Mouse (Mus musculus): Measurements from ENCODE around the gene Prss58. TPM values are rescaled to one million over a fixed set of nuclear protein-coding genes. Genes with fewer than 3 reads are reported as not detected.

The Prss58 gene
- polyA plus RNA-seq (2016; fragmentation: Nextera tagmentation; extraction: Ambion mirVana): not detected in 2 replicates

GRCm38 (mm10) chr6:40900287-40900686 lies at the start of gene Prss58:
TSS of gene Prss58 (minus strand) at chr6:40900387.
- H3K4me1 ChIP-seq (replicated peaks): no peaks in the 10 kb centered on the region
- H3K4me3 ChIP-seq: no peak within 1 kb of the TSS
- no peaks in the 10 kb centered on the region for H3K9me3 ChIP-seq
- no peaks in the 10 kb centered on the region for H3K36me3 ChIP-seq
- DNase-seq (ENCODE audit: low spot score): no peak
- H3K27ac ChIP-seq: no peak within 1 kb of the TSS
- H3K27me3 ChIP-seq (ENCODE audit: insufficient read depth, poor library complexity, severe bottlenecking): no peaks in the 10 kb centered on the region

GRCm38 (mm10) chr6:40940457-40940856 lies 40.3 kb upstream of the Prss58 start, which contains the start of gene 1700074P13Rik:
TSS of gene 1700074P13Rik (minus strand) at chr6:40940557.
- Histone ChIP-seq H3K27me3 (ENCODE audit: insufficient read depth, poor library complexity, severe bottlenecking) (no peaks in the 10 kb centered on the region), H3K4me1 (replicated peaks) (no peaks in the 10 kb centered on the region), H3K4me3 (no peak within 1 kb of the TSS), H3K36me3 (no peaks in the 10 kb centered on the region), H3K27ac (no peak within 1 kb of the TSS), H3K9me3 (no peaks in the 10 kb centered on the region)
- DNase-seq (ENCODE audit: low spot score): no peak
- 94% methylated on average over 10 of the region's 10 CpGs for WGBS

GRCm38 (mm10) chr6:40919954-40920353 lies 19.8 kb upstream of the Prss58 start:
- Histone ChIP-seq H3K27me3 (ENCODE audit: insufficient read depth, poor library complexity, severe bottlenecking) (no peaks in the 10 kb centered on the region), H3K4me1 (replicated peaks) (no peaks in the 10 kb centered on the region), H3K9me3 (no peaks in the 10 kb centered on the region), H3K36me3 (no peaks in the 10 kb centered on the region), H3K4me3 (no peak overlapping the region), H3K27ac (no peak overlapping the region)
- WGBS: 88% methylated on average over 4 of the region's 4 CpGs
- no peak for DNase-seq (ENCODE audit: low spot score)

GRCm38 (mm10) chr6:40894716-40895115 lies 5.5 kb downstream of the Prss58 start:
- no peaks in the 10 kb centered on the region for H3K4me1 ChIP-seq (replicated peaks)
- no peaks in the 10 kb centered on the region for H3K27me3 ChIP-seq (ENCODE audit: insufficient read depth, poor library complexity, severe bottlenecking)
- no peak overlapping the region for H3K27ac ChIP-seq
- WGBS: 90% methylated on average over 1 of the region's 1 CpGs
- no peaks in the 10 kb centered on the region for H3K9me3 ChIP-seq
- H3K36me3 ChIP-seq: no peaks in the 10 kb centered on the region
- no peak for DNase-seq (ENCODE audit: low spot score)
- no peak overlapping the region for H3K4me3 ChIP-seq

GRCm38 (mm10) chr6:40893577-40893976 lies 6.6 kb downstream of the Prss58 start:
- WGBS: 39% methylated on average over 7 of the region's 7 CpGs
- DNase-seq (ENCODE audit: low spot score): peak; percentile 31

GRCm38 (mm10) chr6:40891754-40892153 lies 8.4 kb downstream of the Prss58 start:
- Histone ChIP-seq H3K27ac (no peak overlapping the region), H3K36me3 (no peaks in the 10 kb centered on the region), H3K4me3 (no peak overlapping the region), H3K9me3 (no peaks in the 10 kb centered on the region), H3K4me1 (replicated peaks) (no peaks in the 10 kb centered on the region), H3K27me3 (ENCODE audit: insufficient read depth, poor library complexity, severe bottlenecking) (no peaks in the 10 kb centered on the region)
- 89% methylated on average over 4 of the region's 4 CpGs for WGBS
- DNase-seq (ENCODE audit: low spot score): no peak

More at GRCm38 (mm10) chr6:40893577-40893976, 6.6 kb downstream of the Prss58 start:
- no peaks in the 10 kb centered on the region for H3K27me3 ChIP-seq (ENCODE audit: insufficient read depth, poor library complexity, severe bottlenecking)
- H3K9me3 ChIP-seq: no peaks in the 10 kb centered on the region
- H3K4me1 ChIP-seq (replicated peaks): no peaks in the 10 kb centered on the region
- no peak overlapping the region for H3K4me3 ChIP-seq
- H3K36me3 ChIP-seq: no peaks in the 10 kb centered on the region
- H3K27ac ChIP-seq: no peak overlapping the region

GRCm38 (mm10) chr6:40890973-40891372 lies 9.2 kb downstream of the Prss58 start:
- 77% methylated on average over 1 of the region's 1 CpGs for WGBS
- Histone ChIP-seq H3K27me3 (ENCODE audit: insufficient read depth, poor library complexity, severe bottlenecking) (no peaks in the 10 kb centered on the region), H3K36me3 (no peaks in the 10 kb centered on the region), H3K9me3 (no peaks in the 10 kb centered on the region), H3K27ac (no peak overlapping the region), H3K4me3 (no peak overlapping the region), H3K4me1 (replicated peaks) (no peaks in the 10 kb centered on the region)
- no peak for DNase-seq (ENCODE audit: low spot score)

GRCm38 (mm10) chr6:40887394-40887793 lies 12.8 kb downstream of the Prss58 start, which contains the start of gene Moxd2:
TSS of gene Moxd2 (minus strand) at chr6:40887494.
- DNase-seq (ENCODE audit: low spot score): no peak
- H3K27ac ChIP-seq: no peak within 1 kb of the TSS
- no peak within 1 kb of the TSS for H3K4me3 ChIP-seq
- no peaks in the 10 kb centered on the region for H3K27me3 ChIP-seq (ENCODE audit: insufficient read depth, poor library complexity, severe bottlenecking)
- no peaks in the 10 kb centered on the region for H3K9me3 ChIP-seq
- no peaks in the 10 kb centered on the region for H3K4me1 ChIP-seq (replicated peaks)
- whole genome bisulfite sequencing: 88% methylated on average over 3 of the region's 3 CpGs
- no peaks in the 10 kb centered on the region for H3K36me3 ChIP-seq

GRCm38 (mm10) chr6:40845283-40845682 lies 54.9 kb downstream of the Prss58 start:
- no peaks in the 10 kb centered on the region for H3K36me3 ChIP-seq
- no peaks in the 10 kb centered on the region for H3K27me3 ChIP-seq (ENCODE audit: insufficient read depth, poor library complexity, severe bottlenecking)
- no peak for DNase-seq (ENCODE audit: low spot score)
- no peak overlapping the region for H3K27ac ChIP-seq
- no peaks in the 10 kb centered on the region for H3K4me1 ChIP-seq (replicated peaks)
- no peak overlapping the region for H3K4me3 ChIP-seq
- no peaks in the 10 kb centered on the region for H3K9me3 ChIP-seq

Other genes with a start within 250 kb of the Prss58 start
- gene Moxd2, start 12.9 kb downstream of the Prss58 start, polyA plus RNA-seq (2016; fragmentation: Nextera tagmentation; extraction: Ambion mirVana): not detected in 2 replicates
- gene 1700074P13Rik, start 40.2 kb upstream of the Prss58 start, polyA plus RNA-seq (2016; fragmentation: Nextera tagmentation; extraction: Ambion mirVana): not detected in 2 replicates
- not detected in 2 replicates for gene Gm4744, start 51.5 kb upstream of the Prss58 start, polyA plus RNA-seq (2016; fragmentation: Nextera tagmentation; extraction: Ambion mirVana)
- not detected in 2 replicates for gene 1810009J06Rik, start 64.4 kb upstream of the Prss58 start, polyA plus RNA-seq (2016; fragmentation: Nextera tagmentation; extraction: Ambion mirVana)
- not detected in 2 replicates for gene Gm2663, start 99.1 kb upstream of the Prss58 start, polyA plus RNA-seq (2016; fragmentation: Nextera tagmentation; extraction: Ambion mirVana)
- gene 2210010C04Rik, start 135.1 kb upstream of the Prss58 start, polyA plus RNA-seq (2016; fragmentation: Nextera tagmentation; extraction: Ambion mirVana): not detected in 2 replicates

Data from hindbrain, embryonic 10.5 days (tissue).